Mouse (Mus musculus) gastrocnemius, adult 18-20 months (tissue): Measurements from ENCODE around the gene Chrna10. TPM values are rescaled to one million over a fixed set of nuclear protein-coding genes. Genes with fewer than 3 reads are reported as not detected.

ENCODE experiments used
- DNase-seq: peaks from one replicate; pipeline ENCODE4 v3.0.0; 2021; ENCODE audit warnings: low spot score
- total RNA-seq, 2 experiments: library from RNA; stranded (reverse); gene quantifications; 2 replicates each; pipeline ENCODE4 v1.2.3; 2021

Chrna10 gene
- total RNA-seq, 2 experiments from 2014 or later: not detected

DNA sequence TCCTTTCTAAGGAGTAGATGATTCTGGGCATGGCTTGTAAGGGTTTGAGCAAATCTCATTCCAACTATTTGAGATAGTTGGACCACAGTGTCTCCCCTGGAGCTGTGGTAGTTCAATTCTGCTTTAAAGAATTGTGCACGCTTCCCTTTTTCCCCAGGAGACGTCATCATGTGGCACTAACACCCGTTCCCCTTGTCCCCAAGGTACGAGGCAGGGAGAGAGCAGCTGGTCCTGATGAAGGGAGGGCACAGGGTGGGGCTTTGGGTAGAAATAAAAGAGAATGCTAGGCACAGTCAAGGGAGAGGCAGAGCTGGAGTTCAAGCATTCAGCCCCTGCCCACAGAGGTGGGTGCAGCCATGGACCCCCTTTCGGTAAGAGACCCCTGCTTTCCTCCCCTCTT is 33.8 kb downstream of the Chrna10 start, which contains the start of gene Trpc2:
Gene Trpc2 (plus strand): TSS at position 301 of the 400 bp plus-strand sequence.
- DNase-seq: no peak

GRCm38 (mm10) chr7:102081784-102082183 is 34.8 kb downstream of the Chrna10 start:
- DNase-seq: peak; percentile 69

DNA sequence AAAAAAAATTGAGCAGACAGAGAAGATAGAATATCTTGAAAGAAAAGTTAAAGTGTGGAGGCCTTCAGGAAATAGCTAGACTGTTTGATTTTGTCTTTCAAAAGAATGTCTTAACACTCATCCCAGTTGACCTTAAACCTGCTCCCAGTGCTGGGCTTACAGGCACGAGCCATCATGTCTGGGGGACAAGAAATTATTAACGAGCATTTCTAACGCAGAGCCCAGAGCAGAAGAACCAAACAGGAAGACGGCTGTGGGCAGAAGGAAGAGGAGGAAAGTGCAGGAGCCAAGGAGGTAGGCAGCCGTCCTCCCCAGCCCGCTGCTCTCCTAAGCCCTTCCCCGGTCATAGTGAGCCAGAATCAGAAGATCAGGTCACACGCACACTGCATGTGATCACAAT is 36.3 kb downstream of the Chrna10 start:
- no peak for DNase-seq

GRCm38 (mm10) chr7:102078517-102078916 is 38.1 kb downstream of the Chrna10 start:
- no peak for DNase-seq

GRCm38 (mm10) chr7:102076714-102077296 is 39.8 kb downstream of the Chrna10 start:
- no peak for DNase-seq

DNA sequence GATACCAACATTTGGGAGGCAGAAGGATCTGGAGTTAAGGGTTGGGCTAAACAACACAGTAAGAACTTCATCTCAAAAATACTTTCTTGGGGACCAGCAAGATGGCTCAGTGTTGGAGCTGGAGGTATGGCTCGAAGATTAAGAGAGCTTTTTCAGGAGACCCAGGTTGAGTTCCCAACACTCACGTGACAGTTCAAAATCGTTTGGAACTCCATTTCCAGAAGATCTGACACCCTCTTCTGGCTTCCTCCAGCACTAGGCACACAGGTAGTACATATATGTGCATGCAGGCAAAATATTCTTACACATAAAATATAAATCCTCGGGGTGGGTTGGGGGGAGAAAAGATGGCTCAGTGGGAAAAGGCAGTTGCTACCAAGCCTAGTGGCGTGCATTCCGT is 50.3 kb downstream of the Chrna10 start:
- DNase-seq: no peak

DNA sequence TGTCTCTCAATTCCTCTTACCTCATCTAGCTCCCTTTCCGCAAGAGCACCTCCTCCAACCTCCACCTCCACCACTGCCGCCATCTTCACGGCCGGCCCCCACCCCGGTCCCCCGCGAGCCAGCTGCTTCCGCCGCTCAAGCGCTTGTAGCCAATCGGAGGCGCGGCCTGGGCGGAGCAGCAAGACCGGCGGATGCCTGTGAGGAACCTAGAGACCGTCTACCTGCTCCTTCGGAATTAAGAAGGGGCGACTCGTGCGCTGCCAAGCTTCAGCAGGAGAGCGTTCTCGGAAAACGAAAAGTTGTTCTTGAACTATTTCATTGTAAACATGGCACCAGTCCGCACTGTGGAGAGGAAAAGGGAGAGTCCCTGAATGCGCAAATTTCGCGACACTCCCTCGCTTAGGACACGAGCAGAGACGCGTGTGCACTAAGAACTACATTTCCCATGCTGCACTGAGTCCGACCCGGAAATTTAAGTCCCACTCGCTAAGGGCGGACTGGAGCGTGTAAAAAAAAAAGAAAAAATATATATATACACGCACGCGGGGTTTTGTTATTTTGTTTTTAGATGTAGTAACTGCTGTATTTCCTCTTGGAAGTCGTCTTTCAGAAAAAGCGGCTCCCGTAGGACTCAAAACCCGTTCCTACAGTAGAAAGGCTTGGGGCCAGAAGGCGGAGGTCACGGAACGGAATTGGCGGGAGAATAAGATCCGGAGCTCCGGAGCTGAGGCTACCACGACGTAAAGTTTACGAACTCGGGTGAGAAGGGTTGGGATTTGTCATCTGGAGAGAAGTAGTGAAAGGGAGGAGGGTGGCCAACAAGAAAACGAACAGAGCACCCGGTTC is 51.4 kb downstream of the Chrna10 start, which contains the start of the genes Rnf121, Xndc1 and Xntrpc:
Gene Rnf121 (minus strand): TSS at position 424 of the 846 bp plus-strand sequence.
Gene Xndc1 (plus strand): TSS at position 466 of the 846 bp plus-strand sequence.
Gene Xntrpc (plus strand): TSS at position 668 of the 846 bp plus-strand sequence.
- DNase-seq: peak; percentile 93

DNA sequence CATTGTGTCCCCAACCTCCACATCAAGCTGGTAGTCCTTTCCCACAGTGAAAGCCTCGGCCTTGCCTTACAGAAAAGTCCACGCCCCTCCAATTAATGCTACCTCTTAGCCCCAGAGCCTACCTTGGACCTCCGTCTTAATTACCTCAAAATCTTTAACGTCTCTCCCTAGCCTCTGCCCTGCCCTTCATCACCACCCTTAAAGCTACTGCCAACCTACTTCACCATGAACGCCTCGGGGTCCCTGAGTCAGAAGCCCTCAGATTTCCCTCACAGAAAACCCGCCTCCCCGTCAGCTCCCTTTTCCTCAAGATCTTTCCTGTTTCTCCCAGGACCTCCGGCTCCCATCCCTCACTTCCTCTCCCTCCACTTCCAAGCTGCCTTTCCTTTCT is 52.0 kb downstream of the Chrna10 start:
- no peak for DNase-seq

DNA sequence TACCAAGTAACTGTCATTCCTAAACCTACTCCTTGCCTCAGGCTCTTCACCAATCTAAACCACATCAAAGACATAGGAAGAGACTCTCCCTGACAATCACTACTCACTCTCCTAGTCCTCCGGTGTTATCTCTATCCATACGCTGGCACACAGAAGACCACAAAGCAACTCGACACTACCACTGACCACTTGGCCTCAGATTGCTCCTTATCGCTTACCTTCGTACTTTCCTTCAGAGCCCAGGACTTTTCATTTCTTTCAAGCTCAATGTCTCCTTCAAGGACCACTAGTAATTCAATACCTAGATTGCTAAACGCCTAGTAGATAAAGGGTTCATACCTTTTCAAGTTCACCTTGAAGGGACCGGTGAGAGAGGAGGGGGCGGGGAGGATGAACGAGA is 52.7 kb downstream of the Chrna10 start:
- DNase-seq: no peak

DNA sequence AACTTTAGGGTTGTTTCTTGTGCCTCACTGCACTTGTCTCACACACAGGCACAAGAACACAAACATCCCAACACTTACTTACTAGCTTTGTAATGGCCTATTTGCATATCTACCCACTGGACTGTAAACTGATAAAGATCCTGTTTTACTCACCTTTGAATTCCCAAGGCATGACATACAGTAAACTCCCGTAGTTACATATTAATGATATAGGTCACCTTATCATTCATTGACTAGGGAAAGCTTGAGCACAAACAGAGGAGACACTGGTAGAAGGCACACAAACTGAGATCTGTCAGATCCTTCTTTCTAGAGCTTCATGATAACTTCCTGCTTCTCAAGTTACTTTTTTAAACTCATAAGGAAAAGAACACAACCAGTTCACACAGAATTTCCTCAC is 54.4 kb downstream of the Chrna10 start:
- no peak for DNase-seq

DNA sequence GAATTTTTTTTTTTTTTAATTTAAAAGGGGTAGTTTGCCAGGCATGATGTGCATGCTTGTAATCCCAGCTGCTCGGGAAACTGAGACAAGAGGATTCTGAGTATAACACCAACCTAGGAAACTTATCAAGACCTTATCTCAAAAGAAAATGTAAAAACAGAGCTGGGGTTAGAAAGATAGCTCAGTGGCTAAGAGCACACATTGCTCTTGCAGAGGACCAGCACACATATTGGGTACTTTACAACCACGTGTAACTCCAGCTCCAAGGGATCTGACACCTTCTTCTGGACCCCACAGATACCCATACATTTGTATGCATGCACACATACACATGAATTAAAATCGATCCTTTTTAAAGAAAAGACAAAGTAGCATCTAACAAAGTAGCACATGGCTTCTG is 55.3 kb downstream of the Chrna10 start:
- no peak for DNase-seq

Other genes starting within 250 kb of the Chrna10 start
- gene Folr1, start 246.0 kb downstream of the Chrna10 start, total RNA-seq: 1 to 10 TPM in 1 of 2 experiments, under 1 TPM in 1; 0.89 to 2.8 TPM
- 100 to 1,000 TPM; 104 to 108 TPM for gene Lamtor1, start 210.9 kb downstream of the Chrna10 start, total RNA-seq
- not detected for gene Tomt, start 210.5 kb downstream of the Chrna10 start, total RNA-seq
- 1 to 10 TPM; 4.0 to 4.3 TPM for gene Lrrc51, start 182.9 kb downstream of the Chrna10 start, total RNA-seq
- 10 to 100 TPM; 53.5 to 57.4 TPM for gene Numa1, start 182.7 kb downstream of the Chrna10 start, total RNA-seq
- 1 to 10 TPM; 1.5 to 2.3 TPM for gene Il18bp, start 98.1 kb downstream of the Chrna10 start, total RNA-seq
- 10 to 100 TPM; 20.6 to 27.5 TPM for gene Rnf121, start 51.4 kb downstream of the Chrna10 start, total RNA-seq
- gene Xndc1, start 51.3 kb downstream of the Chrna10 start, total RNA-seq: 1 to 10 TPM; 2.9 to 4.1 TPM
- gene Xntrpc, start 51.1 kb downstream of the Chrna10 start, total RNA-seq: under 1 TPM; 0.68 to 0.78 TPM
- gene Trpc2, start 33.7 kb downstream of the Chrna10 start, total RNA-seq: under 1 TPM; 0.23 to 0.31 TPM
- 100 to 1,000 TPM; 558 to 637 TPM for gene Art1, start 15.1 kb downstream of the Chrna10 start, total RNA-seq
- 10 to 100 TPM; 28.7 to 33.6 TPM for gene Art5, start 7.3 kb downstream of the Chrna10 start, total RNA-seq
- 10 to 100 TPM; 24.0 to 29.8 TPM for gene Nup98, start 93.3 kb upstream of the Chrna10 start, total RNA-seq
- gene Pgap2, start 93.4 kb upstream of the Chrna10 start, total RNA-seq: 10 to 100 TPM; 25.0 to 26.6 TPM
- 10 to 100 TPM; 13.8 to 17.4 TPM for gene Rhog, start 139.2 kb upstream of the Chrna10 start, total RNA-seq
- 100 to 1,000 TPM; 169 to 172 TPM for gene Stim1, start 151.0 kb upstream of the Chrna10 start, total RNA-seq